Mouse (Mus musculus) layer of hippocampus, adult 2 months (tissue): Measurements from ENCODE around the gene Ppdpf. TPM values are rescaled to one million over a fixed set of nuclear protein-coding genes. Genes with fewer than 3 reads are reported as not detected.
"Not testable (repeated sequence)": the region's sequence is repeated elsewhere in the genome, so short reads cannot be mapped to it uniquely, and the experiment has no call there.

Experiments
- DNase-seq, 2 experiments: peaks; one replicate each; pipeline ENCODE4 v3.0.0; 2022; ENCODE audit warnings: low spot score in 2 of 2
- H3K27ac ChIP-seq: fragments of 200-600 bp; 2 replicates; pipeline ENCODE4 v1.8.1; 2022
- H3K4me3 ChIP-seq: fragments of 200-600 bp; 2 replicates; pipeline ENCODE4 v1.8.1; 2022; ENCODE audit warnings: mild to moderate bottlenecking
- CTCF ChIP-seq: fragments of 200-600 bp; conservative IDR thresholded peaks from 2 replicates; pipeline ENCODE4 v1.8.1; 2022; ENCODE audit warnings: antibody characterized with exemption, mild to moderate bottlenecking, moderate library complexity
- total RNA-seq, 2 experiments: library from RNA; stranded (reverse); gene quantifications; 2 replicates each; pipeline ENCODE4 v1.2.3; 2021

Ppdpf gene
- total RNA-seq, 2 experiments from 2014 or later: 85.4 to 90.2 TPM

- no peak overlapping the region for H3K4me3 ChIP-seq
- no peak for TF ChIP-seq CTCF
- no peak overlapping the region for H3K27ac ChIP-seq
- DNase-seq: no peak
These were observed 12.4 kb upstream of the Ppdpf start for GRCm38 (mm10) chr2:181174646-181175045.

- H3K4me3 ChIP-seq: no peak overlapping the region
- H3K27ac ChIP-seq: no peak overlapping the region
- no peak for DNase-seq
- no peak for TF ChIP-seq CTCF
These were observed 9.0 kb upstream of the Ppdpf start for GRCm38 (mm10) chr2:181178015-181178414.

GRCm38 (mm10) chr2:181178471-181178870 is 8.6 kb upstream of the Ppdpf start:
- Histone ChIP-seq H3K27ac (no peak overlapping the region), H3K4me3 (no peak overlapping the region)
- no peak for TF ChIP-seq CTCF
- no peak for DNase-seq

GRCm38 (mm10) chr2:181180898-181181297 is 6.1 kb upstream of the Ppdpf start:
- no peak for DNase-seq
- no peak for TF ChIP-seq CTCF
- no peak overlapping the region for H3K27ac ChIP-seq
- no peak overlapping the region for H3K4me3 ChIP-seq

GRCm38 (mm10) chr2:181186635-181187034 is 412 bp upstream of the Ppdpf start:
- DNase-seq: peak; percentile 89
- Histone ChIP-seq H3K4me3 (peak overlapping the region; percentile 88), H3K27ac (peak overlapping the region; percentile 97)
- peak; percentile 93 for TF ChIP-seq CTCF

- DNase-seq: no peak
- H3K27ac ChIP-seq: peak overlapping the region; percentile 51; the same call in 1 of the 2 replicates
- no peak for TF ChIP-seq CTCF
- H3K4me3 ChIP-seq: no peak overlapping the region
These were observed 1.6 kb downstream of the Ppdpf start for GRCm38 (mm10) chr2:181188681-181189080.

GRCm38 (mm10) chr2:181189321-181189720 is 2.3 kb downstream of the Ppdpf start:
- no peak for TF ChIP-seq CTCF
- no peak for DNase-seq
- no peak overlapping the region for H3K4me3 ChIP-seq
- H3K27ac ChIP-seq: peak overlapping the region; percentile 51; the same call in 1 of the 2 replicates

- H3K27ac ChIP-seq, DNase-seq, H3K4me3 ChIP-seq: not testable (repeated sequence)
These were observed 4.3 kb downstream of the Ppdpf start for GRCm38 (mm10) chr2:181191385-181191784.

- no peak for TF ChIP-seq CTCF
- DNase-seq: no peak
- Histone ChIP-seq H3K27ac (no peak overlapping the region), H3K4me3 (no peak overlapping the region)
These were observed 4.9 kb downstream of the Ppdpf start for GRCm38 (mm10) chr2:181191936-181192335.

- no peak for DNase-seq
- no peak overlapping the region for H3K4me3 ChIP-seq
- H3K27ac ChIP-seq: no peak overlapping the region
- TF ChIP-seq CTCF: no peak
These were observed 6.0 kb downstream of the Ppdpf start for GRCm38 (mm10) chr2:181193044-181193443.

- no peak for DNase-seq
- Histone ChIP-seq H3K27ac (no peak overlapping the region), H3K4me3 (no peak overlapping the region)
- no peak for TF ChIP-seq CTCF
These were observed 9.7 kb downstream of the Ppdpf start for GRCm38 (mm10) chr2:181196628-181197300.

- Histone ChIP-seq H3K27ac (no peak overlapping the region), H3K4me3 (no peak overlapping the region)
- DNase-seq: no peak
- no peak for TF ChIP-seq CTCF
These were observed 14.6 kb downstream of the Ppdpf start for GRCm38 (mm10) chr2:181201606-181202005.

- no peak within 1 kb of the TSS for H3K4me3 ChIP-seq
- no peak within 1 kb of the TSS for H3K27ac ChIP-seq
- no peak for TF ChIP-seq CTCF
- DNase-seq: no peak
These were observed 15.4 kb downstream of the Ppdpf start, which contains the start of gene Ptk6 for GRCm38 (mm10) chr2:181202422-181202821. Ptk6 (minus strand) TSS chr2:181202789.

GRCm38 (mm10) chr2:181202886-181203285 is 15.8 kb downstream of the Ppdpf start:
- no peak for TF ChIP-seq CTCF
- DNase-seq: no peak
- Histone ChIP-seq H3K27ac (no peak overlapping the region), H3K4me3 (no peak overlapping the region)
